Mouse (Mus musculus) brain, embryonic 14.5 days (tissue): ENCODE data around the gene Zbtb8os.

Source experiments
- CTCF ChIP-seq: fragments of 200-500 bp; IDR thresholded peaks from 2 replicates; pipeline ENCODE4 v1.5.1; 2012; ENCODE audit warnings: inconsistent platforms, mild to moderate bottlenecking, moderate library complexity, borderline replicate concordance; ENCODE audit not compliant: insufficient read depth, insufficient read length; ENCODE audit errors: extremely low read depth
- POLR2A ChIP-seq: fragments of 200-500 bp; IDR thresholded peaks from 2 replicates; pipeline ENCODE4 v1.6.1; 2012; ENCODE audit warnings: mild to moderate bottlenecking, inconsistent platforms, borderline replicate concordance; ENCODE audit not compliant: poor library complexity, insufficient read depth, insufficient read length, severe bottlenecking; ENCODE audit errors: extremely low read depth

- TF ChIP-seq CTCF (no peak), POLR2A (no peak)
Observed at GRCm38 (mm10) chr4:129379805-129380204, 44.3 kb downstream of the Zbtb8os start.
